Mouse (Mus musculus) inflammation-experienced regulatory T-cells (primary cell): Measurements from ENCODE around the gene Cct6b. TPM values are rescaled to one million over a fixed set of nuclear protein-coding genes. Genes with fewer than 3 reads are reported as not detected.

Source experiments
- polyA plus RNA-seq, 2 experiments: library from polyadenylated mRNA; unstranded; fragments of 100-300 nt; shearing (Covaris generic); gene quantifications; one replicate each; pipeline ENCODE4 v1.2.1; 2017

Gene Cct6b
- polyA plus RNA-seq = under 1 TPM; 0.43 to 0.49 TPM

GRCm38 (mm10) chr11:82763742-82764437 lies at the start of gene Cct6b, which contains the start of gene Zfp830:
Gene Cct6b, minus strand, starts transcription at chr11:82764321.
Gene Zfp830, plus strand, starts transcription at chr11:82764345.

GRCm38 (mm10) chr11:82780983-82781903 lies 17.1 kb upstream of the Cct6b start, which contains the start of gene Lig3:
Gene Lig3, plus strand, starts transcription at chr11:82781108.

Other genes with a start within 250 kb of the Cct6b start
- 10 to 100 TPM; 29.5 to 40.6 TPM for gene Zfp830, start within 50 bp of the Cct6b start, polyA plus RNA-seq
- 10 to 100 TPM; 33.2 to 38.7 TPM for gene Lig3, start 16.8 kb upstream of the Cct6b start, polyA plus RNA-seq
- 10 to 100 TPM; 13.8 to 14.2 TPM for gene Rffl, start 106.9 kb upstream of the Cct6b start, polyA plus RNA-seq
- 10 to 100 TPM; 26.7 to 30.8 TPM for gene Rad51d, start 126.3 kb upstream of the Cct6b start, polyA plus RNA-seq
- gene Fndc8, start 127.8 kb upstream of the Cct6b start, polyA plus RNA-seq = 1 to 10 TPM in 1 of 2 experiments, under 1 TPM in 1; 0.22 to 1.4 TPM
- 10 to 100 TPM; 28.9 to 56.3 TPM for gene Nle1, start 144.1 kb upstream of the Cct6b start, polyA plus RNA-seq
- gene Unc45b, start 146.2 kb upstream of the Cct6b start, polyA plus RNA-seq = under 1 TPM; 0.05 to 0.20 TPM
- 10 to 100 TPM; 31.9 to 36.7 TPM for gene Slfn5, start 187.0 kb upstream of the Cct6b start, polyA plus RNA-seq
- 10 to 100 TPM in 1 of 2 experiments, 1 to 10 TPM in 1; 7.9 to 12.5 TPM for gene Slfn9, start 227.5 kb upstream of the Cct6b start, polyA plus RNA-seq